Mouse (Mus musculus) heart, embryonic 15.5 days (tissue): ENCODE measurements around the gene Atp6v0e. TPM values are rescaled to one million over a fixed set of nuclear protein-coding genes. Genes with fewer than 3 reads are reported as not detected.

Experiments used
- ATAC-seq: fragments of 200-750 bp; cut with Nextera tagmentation; replicated peaks from 2 replicates; pipeline ENCODE4 v1.8.0; 2017; ENCODE audit warnings: low read depth, moderate TSS enrichment; ENCODE audit not compliant: insufficient number of reproducible peaks, insufficient read depth, low FRiP score
- H3K27ac ChIP-seq: fragments of 300-500 bp; sonication (generic); 2 replicates; pipeline ENCODE4 v1.5.1; 2015; ENCODE audit warnings: mild to moderate bottlenecking, inconsistent platforms
- H3K27me3 ChIP-seq: fragments of 300-500 bp; sonication (generic); 2 replicates; pipeline ENCODE4 v1.6.1; 2015; ENCODE audit warnings: inconsistent platforms
- H3K36me3 ChIP-seq: fragments of 300-500 bp; sonication (generic); 2 replicates; pipeline ENCODE4 v1.6.1; 2015; ENCODE audit warnings: mild to moderate bottlenecking, inconsistent platforms
- H3K4me1 ChIP-seq: fragments of 300-500 bp; sonication (generic); replicated peaks from 2 replicates; pipeline ENCODE4 v1.6.1; 2015; ENCODE audit warnings: inconsistent platforms
- H3K4me2 ChIP-seq: fragments of 300-500 bp; sonication (generic); 2 replicates; pipeline ENCODE4 v1.6.1; 2015; ENCODE audit warnings: inconsistent platforms, mild to moderate bottlenecking, moderate library complexity
- H3K4me3 ChIP-seq: fragments of 300-500 bp; sonication (generic); 2 replicates; pipeline ENCODE4 v1.5.1; 2015; ENCODE audit warnings: mild to moderate bottlenecking, inconsistent platforms
- H3K9ac ChIP-seq: fragments of 300-500 bp; sonication (generic); 2 replicates; pipeline ENCODE4 v1.6.1; 2015; ENCODE audit warnings: mild to moderate bottlenecking, inconsistent platforms
- H3K9me3 ChIP-seq: fragments of 300-500 bp; sonication (generic); replicated peaks from 2 replicates; pipeline ENCODE4 v1.6.1; 2016; ENCODE audit warnings: inconsistent platforms
- WGBS: fragments of 180-500 bp; shearing (Covaris S2); methylation state at CpG from one replicate; pipeline ENCODE4 v1.1.7; 2015; ENCODE audit warnings: mixed read lengths; 5-methylcytosine and 5-hydroxymethylcytosine counted together
- polyA plus RNA-seq: library from polyadenylated mRNA; unstranded; fragments of >200 nt; fragmentation: Nextera tagmentation; extraction: Ambion mirVana; gene quantifications from 2 replicates; pipeline ENCODE4 v1.2.1, GENCODE M21; 2015

Atp6v0e gene
- polyA plus RNA-seq, 1 experiment from 2014 or later: 200 TPM

GRCm38 (mm10) chr17:26660192-26660912 is 2.7 kb upstream of the Atp6v0e start:
- no peak overlapping the region for H3K4me2 ChIP-seq
- peaks cover 26% of the 10 kb centered on the region for H3K4me1 ChIP-seq
- H3K27ac ChIP-seq: no peak overlapping the region
- peaks cover 14% of the 10 kb centered on the region; the same call in 1 of the 2 replicates for H3K36me3 ChIP-seq
- WGBS: 26% methylated on average over 21 of the region's 21 CpGs
- H3K9me3 ChIP-seq: no peaks in the 10 kb centered on the region
- no peaks in the 10 kb centered on the region for H3K27me3 ChIP-seq
- no peak for ATAC-seq
- no peak overlapping the region for H3K4me3 ChIP-seq
- H3K9ac ChIP-seq: no peak overlapping the region

DNA sequence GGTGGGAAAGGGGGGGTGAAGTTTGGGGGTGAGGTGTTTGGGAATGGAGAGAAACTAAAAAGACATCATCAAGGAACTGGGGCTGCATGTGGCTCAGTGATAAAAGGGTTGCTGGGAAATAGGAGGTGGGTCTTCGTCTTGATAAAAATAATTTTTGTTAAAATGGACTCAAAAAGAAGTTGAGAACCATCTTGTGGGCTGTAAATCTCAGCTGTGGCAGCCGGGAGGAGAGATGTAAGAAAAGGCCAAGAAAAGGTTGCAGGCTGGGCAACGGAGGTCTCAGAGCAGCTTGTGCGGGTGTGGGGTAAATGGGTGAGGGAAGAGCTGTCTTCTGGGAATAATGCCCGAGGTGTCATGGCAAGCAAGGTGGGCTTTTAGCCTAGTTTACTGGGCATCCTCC is 827 bp upstream of the Atp6v0e start:
- no peak for ATAC-seq
- Histone ChIP-seq H3K4me1 (peaks cover 26% of the 10 kb centered on the region), H3K9me3 (no peaks in the 10 kb centered on the region), H3K4me2 (no peak overlapping the region), H3K36me3 (0 out of 2 replicates have a peak, but pooled peaks cover 1% of the 10 kb centered on the region), H3K27ac (no peak overlapping the region), H3K27me3 (no peaks in the 10 kb centered on the region), H3K9ac (no peak overlapping the region), H3K4me3 (no peak overlapping the region)
- 76% methylated on average over 5 of the region's 5 CpGs for WGBS

DNA sequence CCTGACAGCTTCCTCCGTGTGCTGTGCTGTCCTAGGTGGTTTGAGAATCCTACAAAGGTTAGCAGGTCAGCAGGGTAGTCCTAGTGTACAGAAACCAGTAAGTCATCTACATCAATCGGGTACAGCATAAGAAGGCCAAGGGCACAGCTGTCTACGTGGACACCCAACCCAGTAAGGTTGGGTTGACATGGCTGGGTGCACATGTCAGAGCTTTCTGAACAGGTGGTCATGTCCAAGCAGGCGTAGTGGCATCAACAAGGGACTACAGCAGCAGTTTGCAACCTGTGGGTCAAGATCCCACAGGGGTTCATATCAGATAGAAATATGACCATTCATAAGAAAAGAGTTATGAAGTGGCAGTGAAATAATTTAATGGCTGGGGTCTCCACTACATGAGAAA is 2.6 kb downstream of the Atp6v0e start:
- WGBS: 81% methylated on average over 4 of the region's 4 CpGs
- H3K9me3 ChIP-seq: no peaks in the 10 kb centered on the region
- no peaks in the 10 kb centered on the region for H3K27me3 ChIP-seq
- no peak overlapping the region for H3K27ac ChIP-seq
- H3K9ac ChIP-seq: no peak overlapping the region
- ATAC-seq: no peak
- no peak overlapping the region for H3K4me3 ChIP-seq
- H3K36me3 ChIP-seq: no peaks in the 10 kb centered on the region
- H3K4me1 ChIP-seq: peaks cover 10% of the 10 kb centered on the region
- no peak overlapping the region for H3K4me2 ChIP-seq

GRCm38 (mm10) chr17:26671268-26671667 is 8.2 kb downstream of the Atp6v0e start:
- peaks cover 7% of the 10 kb centered on the region; the same call in 1 of the 2 replicates for H3K4me1 ChIP-seq
- no peaks in the 10 kb centered on the region for H3K36me3 ChIP-seq
- no peak overlapping the region for H3K27ac ChIP-seq
- H3K9me3 ChIP-seq: no peaks in the 10 kb centered on the region
- no peaks in the 10 kb centered on the region for H3K27me3 ChIP-seq
- no peak overlapping the region for H3K4me2 ChIP-seq
- H3K4me3 ChIP-seq: no peak overlapping the region
- no peak overlapping the region for H3K9ac ChIP-seq
- no peak for ATAC-seq
- WGBS: 47% methylated on average over 4 of the region's 4 CpGs

DNA sequence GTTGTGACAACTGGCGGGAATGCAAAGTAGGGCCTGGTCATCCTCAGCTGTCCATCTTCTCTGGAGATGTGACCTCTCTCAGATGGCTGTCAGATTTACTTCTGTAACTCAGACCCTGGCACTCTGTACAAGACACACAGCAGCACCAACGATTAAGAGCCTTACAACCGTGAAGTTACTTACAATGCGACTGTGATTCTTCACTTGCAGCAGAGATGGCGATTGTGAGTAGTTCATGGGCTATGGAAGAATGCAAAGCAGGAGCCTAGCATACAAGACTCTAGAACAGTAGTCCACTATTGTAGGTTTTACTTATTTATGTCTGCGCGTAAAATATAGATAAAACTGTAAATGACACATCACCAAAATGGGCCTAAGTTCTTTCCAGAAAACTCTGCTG is 12.8 kb downstream of the Atp6v0e start:
- H3K4me3 ChIP-seq: peak overlapping the region; percentile 93
- WGBS: 25% methylated on average over 7 of the region's 7 CpGs
- H3K27me3 ChIP-seq: no peaks in the 10 kb centered on the region
- H3K9me3 ChIP-seq: no peaks in the 10 kb centered on the region
- H3K9ac ChIP-seq: peak overlapping the region; percentile 86
- H3K27ac ChIP-seq: peak overlapping the region; percentile 97
- H3K4me1 ChIP-seq: peaks cover 28% of the 10 kb centered on the region
- H3K4me2 ChIP-seq: peak overlapping the region; percentile 76
- peaks cover 4% of the 10 kb centered on the region; the same call in 1 of the 2 replicates for H3K36me3 ChIP-seq
- ATAC-seq: no peak; the same call in 1 of the 2 replicates

GRCm38 (mm10) chr17:26676252-26676615 is 13.2 kb downstream of the Atp6v0e start:
- Histone ChIP-seq H3K4me3 (peak overlapping the region; percentile 93), H3K9ac (peak overlapping the region; percentile 86), H3K4me2 (peak overlapping the region; percentile 76), H3K27me3 (no peaks in the 10 kb centered on the region), H3K27ac (peak overlapping the region; percentile 97), H3K9me3 (no peaks in the 10 kb centered on the region), H3K36me3 (peaks cover 5% of the 10 kb centered on the region; the same call in 1 of the 2 replicates), H3K4me1 (peaks cover 28% of the 10 kb centered on the region)
- under 1% methylated on average over 30 of the region's 30 CpGs for WGBS
- ATAC-seq: peak; percentile 92

DNA sequence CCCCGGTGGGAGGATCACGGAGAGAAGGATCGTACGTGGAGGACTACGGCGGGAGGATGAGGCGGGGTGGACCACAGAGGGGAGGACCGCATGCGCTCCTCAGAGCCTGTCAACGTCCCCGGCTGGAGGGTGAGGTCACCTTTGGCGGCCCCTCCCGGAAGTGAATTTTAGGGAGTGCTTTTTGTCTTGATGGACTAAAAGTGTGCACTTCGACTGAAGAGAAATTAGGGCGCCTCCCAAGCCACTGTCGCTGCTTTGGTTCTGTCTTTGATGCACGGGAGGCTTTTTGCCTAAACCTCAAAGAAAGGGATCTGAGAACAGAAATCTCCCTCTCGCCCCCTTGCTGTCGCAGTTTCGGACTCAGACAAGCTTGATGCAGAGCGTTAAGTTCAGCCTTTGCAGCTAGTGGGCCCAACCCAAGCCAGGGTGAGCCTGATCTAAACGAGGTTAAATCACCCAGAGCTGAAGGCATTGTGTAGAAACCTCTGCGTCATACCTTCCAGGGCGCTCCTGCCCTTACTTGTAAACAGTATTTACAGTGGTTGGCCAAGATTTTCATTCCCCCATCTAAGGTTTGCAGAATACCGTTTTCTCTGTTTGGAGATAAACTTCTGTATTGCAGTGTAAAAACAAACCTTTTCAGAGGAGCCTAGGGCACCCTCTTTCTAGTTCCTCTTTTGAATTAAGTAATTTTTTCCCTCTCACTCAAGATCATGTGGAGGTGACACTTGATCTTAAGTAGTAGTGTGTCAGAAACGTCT is 13.8 kb downstream of the Atp6v0e start:
- peak overlapping the region; percentile 97 for H3K27ac ChIP-seq
- under 1% methylated on average over 26 of the region's 26 CpGs for WGBS
- H3K27me3 ChIP-seq: no peaks in the 10 kb centered on the region
- peaks cover 8% of the 10 kb centered on the region; the same call in 1 of the 2 replicates for H3K36me3 ChIP-seq
- peak overlapping the region; percentile 93 for H3K4me3 ChIP-seq
- peak overlapping the region; percentile 86 for H3K9ac ChIP-seq
- H3K9me3 ChIP-seq: no peaks in the 10 kb centered on the region
- H3K4me1 ChIP-seq: peaks cover 28% of the 10 kb centered on the region
- peak overlapping the region; percentile 76 for H3K4me2 ChIP-seq
- ATAC-seq: peak; percentile 86

DNA sequence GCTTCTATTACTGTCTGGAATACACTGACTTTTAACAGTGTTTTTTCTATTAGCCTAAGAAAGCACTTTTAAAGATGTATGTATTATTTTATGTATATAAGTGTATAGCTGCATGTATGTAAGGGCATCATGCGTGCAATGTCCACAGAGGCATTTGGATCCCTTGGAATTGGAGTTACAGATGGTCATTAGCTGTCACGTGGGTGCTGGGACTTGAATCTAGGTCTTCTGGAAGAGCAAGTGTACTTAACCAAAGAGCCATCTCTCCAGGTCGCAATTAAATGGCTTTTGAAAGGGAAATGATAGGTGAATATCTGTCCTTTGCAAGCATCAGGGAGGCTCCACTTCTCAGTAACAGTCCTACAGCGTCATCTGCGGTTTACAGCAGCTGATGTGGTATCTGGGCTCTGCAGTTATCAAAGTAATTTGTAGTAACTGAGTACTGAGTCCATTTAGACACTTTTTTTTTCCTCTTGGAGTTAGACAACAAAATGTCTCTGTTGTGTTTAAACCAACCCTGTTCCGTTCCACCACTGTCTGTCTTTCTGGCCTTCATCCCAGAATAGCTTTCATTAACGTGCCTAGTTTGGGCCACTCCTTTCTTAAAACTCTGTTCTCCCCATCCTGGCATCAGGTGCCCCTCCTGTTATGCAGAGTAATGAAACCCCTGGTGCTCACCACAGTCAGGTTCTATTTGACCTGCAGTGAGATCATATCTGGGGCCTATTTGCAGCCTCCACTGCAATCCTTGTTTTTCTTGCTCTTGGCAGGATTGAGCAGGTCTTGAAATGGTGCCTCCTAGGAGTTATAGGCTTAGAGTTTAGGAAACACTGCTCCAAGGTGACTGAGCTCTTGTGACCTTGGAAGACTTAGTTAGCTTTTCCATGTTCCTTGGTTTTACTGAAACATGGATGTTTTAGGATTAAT is 14.9 kb downstream of the Atp6v0e start:
- Histone ChIP-seq H3K4me1 (peaks cover 28% of the 10 kb centered on the region), H3K9me3 (no peaks in the 10 kb centered on the region), H3K27me3 (no peaks in the 10 kb centered on the region), H3K27ac (no peak overlapping the region), H3K36me3 (peaks cover 13% of the 10 kb centered on the region; the same call in 1 of the 2 replicates), H3K9ac (no peak overlapping the region), H3K4me2 (peak overlapping the region; percentile 76), H3K4me3 (peak overlapping the region; percentile 93)
- no peak for ATAC-seq
- WGBS: 62% methylated on average over 7 of the region's 7 CpGs

GRCm38 (mm10) chr17:26681276-26681675 is 18.2 kb downstream of the Atp6v0e start:
- no peak overlapping the region for H3K27ac ChIP-seq
- H3K4me2 ChIP-seq: no peak overlapping the region
- peaks cover 21% of the 10 kb centered on the region for H3K4me1 ChIP-seq
- H3K36me3 ChIP-seq: peaks cover 31% of the 10 kb centered on the region
- no peak overlapping the region for H3K4me3 ChIP-seq
- H3K27me3 ChIP-seq: no peaks in the 10 kb centered on the region
- no peak for ATAC-seq
- no peaks in the 10 kb centered on the region for H3K9me3 ChIP-seq
- 89% methylated on average over 6 of the region's 6 CpGs for WGBS
- H3K9ac ChIP-seq: no peak overlapping the region

DNA sequence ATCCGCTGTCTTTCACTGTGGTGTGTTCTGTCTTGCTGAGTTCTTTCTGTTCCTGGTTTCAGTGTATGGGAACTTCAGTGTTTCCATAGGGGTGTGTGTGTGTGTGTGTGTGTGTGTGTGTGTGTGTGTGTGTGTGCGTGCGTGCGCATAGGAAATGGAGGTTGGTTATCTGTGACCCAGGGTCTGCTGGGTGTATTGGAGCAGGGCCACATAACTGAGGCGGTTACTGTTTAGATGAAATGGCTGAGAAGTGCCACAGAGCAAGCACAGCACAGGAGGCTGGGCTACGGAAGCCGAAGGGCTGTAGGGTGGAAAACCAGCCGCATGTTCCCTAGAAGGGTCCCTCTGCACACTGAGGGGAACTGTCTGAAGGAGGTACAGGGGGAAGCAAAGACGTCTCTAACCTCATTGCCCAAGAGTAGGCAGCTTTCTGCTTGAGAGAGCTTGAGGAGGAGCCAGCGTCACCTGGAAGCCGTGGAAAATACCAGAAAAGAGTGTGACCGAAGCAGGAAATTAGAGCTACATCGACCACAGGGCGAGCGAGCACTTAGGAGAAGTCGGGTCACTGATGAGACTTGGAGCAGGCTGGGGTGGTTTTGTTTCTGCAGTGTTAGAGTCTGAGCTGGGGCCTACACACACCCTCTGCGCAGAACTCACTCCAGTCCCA is 23.4 kb downstream of the Atp6v0e start:
- Histone ChIP-seq H3K36me3 (peaks cover 24% of the 10 kb centered on the region), H3K4me1 (peaks cover 29% of the 10 kb centered on the region), H3K9me3 (no peaks in the 10 kb centered on the region), H3K4me3 (no peak overlapping the region), H3K27me3 (no peaks in the 10 kb centered on the region), H3K27ac (peak overlapping the region; percentile 45; the same call in 1 of the 2 replicates), H3K9ac (no peak overlapping the region), H3K4me2 (no peak overlapping the region)
- no peak for ATAC-seq
- WGBS: 83% methylated on average over 17 of the region's 17 CpGs
